Mouse (Mus musculus): ENCODE results near the gene Sigmar1. TPM values are rescaled to one million over a fixed set of nuclear protein-coding genes. Genes with fewer than 3 reads are reported as not detected.
"Not testable (repeated sequence)": the region's sequence is repeated elsewhere in the genome, so short reads cannot be mapped to it uniquely, and the experiment has no call there.

Sigmar1 gene
- polyA plus RNA-seq, 1 experiment from 2014 or later = 75.5 TPM

DNA sequence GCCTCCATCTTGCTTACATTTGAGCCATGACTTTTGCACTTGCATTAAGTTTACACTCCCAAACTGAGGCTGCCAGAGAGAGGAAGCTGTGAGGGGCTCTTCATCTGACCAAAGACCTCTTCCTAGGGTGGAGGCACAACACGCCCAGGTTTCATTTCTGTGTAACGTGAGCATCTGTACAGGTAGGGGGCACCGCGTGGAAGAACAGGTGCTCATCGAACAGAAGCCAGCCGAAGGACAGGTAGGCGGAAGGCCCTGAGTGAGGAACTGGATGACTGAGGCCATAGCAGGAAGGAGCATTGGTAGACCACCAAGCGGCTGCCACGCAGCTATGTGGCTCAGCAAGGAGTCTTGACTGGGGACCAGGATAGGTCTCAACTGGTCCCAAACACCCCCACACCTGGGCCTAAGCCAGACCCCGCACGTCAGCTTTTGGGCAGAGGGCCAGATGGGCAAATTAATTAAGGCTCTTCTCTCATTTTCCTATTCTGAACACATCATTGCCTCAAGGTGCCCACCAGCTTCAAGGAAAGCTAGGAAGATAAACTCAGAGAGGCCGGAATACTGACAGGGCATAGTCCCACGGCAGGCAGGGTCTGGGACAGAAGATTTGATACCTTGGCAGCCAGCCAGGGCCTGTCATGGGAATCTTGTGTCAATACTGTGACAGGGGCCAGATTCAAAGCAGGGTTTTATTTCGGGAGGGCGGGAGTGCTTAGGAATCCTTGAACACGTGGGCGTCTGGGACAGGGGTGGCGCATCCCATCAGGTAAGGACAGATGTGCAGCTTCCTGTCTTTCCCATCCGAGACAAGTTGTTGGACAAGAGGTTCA is 49.8 kb downstream of the Sigmar1 start:
- 0 out of 2 replicates have a peak, but pooled peaks have one; percentile 37 for ATAC-seq (ENCODE audit: borderline replicate concordance, extremely low read depth, low FRiP score, low TSS enrichment)
- Histone ChIP-seq H3K4me1 (peaks cover 16% of the 10 kb centered on the region; the same call in 1 of the 2 replicates), H3K36me3 (no peaks in the 10 kb centered on the region), H3K27me3 (peaks cover 7% of the 10 kb centered on the region; the same call in 1 of the 2 replicates), H3K4me3 (no peak overlapping the region), H3K9me3 (no peaks in the 10 kb centered on the region), H3K27ac (no peak overlapping the region), H3K4me2 (no peak overlapping the region), H3K9ac (no peak overlapping the region)
- 51% methylated on average over 19 of the region's 19 CpGs for WGBS

DNA sequence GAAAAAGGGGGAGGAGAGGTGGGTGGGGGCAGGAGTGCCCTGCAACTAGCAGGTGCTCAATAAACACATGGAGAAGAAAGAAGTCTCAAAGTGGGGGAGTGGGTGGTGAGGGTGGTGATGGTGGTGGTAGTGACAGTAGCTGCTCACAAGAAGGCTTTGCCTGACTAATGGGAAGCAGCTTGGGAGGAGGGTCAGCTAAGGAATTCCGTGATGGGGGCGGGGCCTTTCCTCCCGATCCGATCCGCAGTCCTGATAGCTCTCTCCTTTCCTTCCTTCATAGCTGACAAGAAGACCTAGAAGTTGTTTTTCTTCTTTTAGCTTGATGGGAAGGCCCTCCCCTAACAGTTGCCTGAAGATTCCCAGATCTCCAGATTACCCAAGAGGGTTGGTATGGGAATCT is 51.3 kb downstream of the Sigmar1 start:
- Histone ChIP-seq H3K4me3 (no peak overlapping the region), H3K4me2 (no peak overlapping the region), H3K4me1 (peaks cover 16% of the 10 kb centered on the region; the same call in 1 of the 2 replicates), H3K9ac (no peak overlapping the region), H3K9me3 (no peaks in the 10 kb centered on the region), H3K27me3 (peaks cover 7% of the 10 kb centered on the region; the same call in 1 of the 2 replicates), H3K36me3 (no peaks in the 10 kb centered on the region), H3K27ac (no peak overlapping the region)
- no peak for ATAC-seq (ENCODE audit: borderline replicate concordance, extremely low read depth, low FRiP score, low TSS enrichment)
- WGBS = 0% methylated on average over 5 of the region's 5 CpGs

DNA sequence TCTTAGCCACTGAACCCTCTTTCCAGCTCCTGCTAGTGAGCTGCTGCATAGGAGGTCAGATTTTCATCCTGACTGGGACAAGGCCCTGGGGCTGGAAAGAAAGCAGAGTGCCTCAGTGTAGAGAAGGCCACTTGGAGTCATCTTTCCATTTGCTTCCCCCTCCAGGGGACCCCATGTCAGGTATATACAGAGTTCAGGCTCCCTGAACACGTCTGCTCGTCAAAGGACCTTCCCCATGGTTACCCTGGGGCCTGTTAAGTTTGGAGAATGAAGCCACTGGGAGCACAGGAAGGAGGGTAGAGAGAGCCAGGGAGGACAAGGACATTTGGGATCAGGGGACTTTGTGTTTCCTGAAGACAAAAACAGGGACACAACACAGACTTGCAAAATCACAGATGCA is 53.7 kb downstream of the Sigmar1 start:
- 71% methylated on average over 2 of the region's 2 CpGs for WGBS
- H3K9me3 ChIP-seq; H3K4me2 ChIP-seq; ATAC-seq (ENCODE audit: borderline replicate concordance, extremely low read depth, low FRiP score, low TSS enrichment); H3K27ac ChIP-seq; H3K9ac ChIP-seq; H3K4me3 ChIP-seq; H3K27me3 ChIP-seq; H3K36me3 ChIP-seq: not testable (repeated sequence)
- H3K4me1 ChIP-seq = peaks cover 10% of the 10 kb centered on the region; the same call in 1 of the 2 replicates

DNA sequence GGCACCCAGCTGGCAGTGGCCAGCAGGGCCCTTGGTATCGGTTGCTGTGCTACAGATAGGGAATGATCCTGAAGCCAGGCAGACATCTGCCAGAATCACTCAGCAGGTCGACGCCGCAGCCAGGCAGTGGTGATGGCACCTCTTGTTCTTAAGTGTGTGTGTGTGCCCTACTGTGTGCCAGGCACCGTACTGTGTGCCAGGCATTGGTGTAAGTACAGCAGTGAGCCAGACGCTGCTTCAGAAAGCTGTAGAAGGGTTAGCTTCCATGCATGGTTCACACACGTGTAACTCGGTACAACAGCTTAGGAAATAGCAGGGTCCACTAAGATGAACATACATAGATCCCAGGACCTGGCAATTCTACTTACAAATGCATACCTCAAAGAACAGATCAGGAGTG is 55.7 kb downstream of the Sigmar1 start:
- H3K27ac ChIP-seq; H3K27me3 ChIP-seq; H3K4me1 ChIP-seq; H3K4me3 ChIP-seq; H3K9ac ChIP-seq; H3K36me3 ChIP-seq; H3K9me3 ChIP-seq; ATAC-seq (ENCODE audit: borderline replicate concordance, extremely low read depth, low FRiP score, low TSS enrichment); H3K4me2 ChIP-seq: not testable (repeated sequence)
- WGBS = 89% methylated on average over 4 of the region's 8 CpGs

DNA sequence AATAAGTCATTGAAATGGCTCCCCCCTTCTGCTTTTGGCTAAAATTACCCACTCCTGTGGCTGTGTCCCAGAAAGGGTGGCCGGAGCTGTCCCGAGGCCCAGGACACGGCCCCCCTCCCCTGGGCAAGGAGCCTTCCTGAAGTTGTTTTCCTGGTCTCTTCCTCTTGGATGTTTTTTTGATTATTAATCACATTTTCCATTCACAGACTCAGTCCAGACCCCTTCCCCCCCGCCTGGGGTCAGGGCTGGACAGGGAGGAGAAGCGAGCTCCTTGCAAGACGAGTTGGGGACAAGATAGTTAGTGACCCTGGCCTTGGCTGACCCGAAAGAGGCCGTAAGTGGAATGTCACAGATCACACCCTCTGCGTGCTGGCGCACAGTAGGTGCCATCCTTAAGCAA is 56.2 kb downstream of the Sigmar1 start, which contains the start of gene Il11ra1:
Gene Il11ra1, plus strand, starts transcription at position 207 of the 400 bp plus-strand sequence.
- peak within 1 kb of the TSS; percentile 24; the same call in 1 of the 2 replicates for H3K4me2 ChIP-seq
- not testable (repeated sequence) for H3K4me3 ChIP-seq; H3K27ac ChIP-seq; H3K4me1 ChIP-seq; H3K27me3 ChIP-seq; H3K9ac ChIP-seq; H3K36me3 ChIP-seq; H3K9me3 ChIP-seq; ATAC-seq (ENCODE audit: borderline replicate concordance, extremely low read depth, low FRiP score, low TSS enrichment)
- WGBS = 69% methylated on average over 10 of the region's 10 CpGs

DNA sequence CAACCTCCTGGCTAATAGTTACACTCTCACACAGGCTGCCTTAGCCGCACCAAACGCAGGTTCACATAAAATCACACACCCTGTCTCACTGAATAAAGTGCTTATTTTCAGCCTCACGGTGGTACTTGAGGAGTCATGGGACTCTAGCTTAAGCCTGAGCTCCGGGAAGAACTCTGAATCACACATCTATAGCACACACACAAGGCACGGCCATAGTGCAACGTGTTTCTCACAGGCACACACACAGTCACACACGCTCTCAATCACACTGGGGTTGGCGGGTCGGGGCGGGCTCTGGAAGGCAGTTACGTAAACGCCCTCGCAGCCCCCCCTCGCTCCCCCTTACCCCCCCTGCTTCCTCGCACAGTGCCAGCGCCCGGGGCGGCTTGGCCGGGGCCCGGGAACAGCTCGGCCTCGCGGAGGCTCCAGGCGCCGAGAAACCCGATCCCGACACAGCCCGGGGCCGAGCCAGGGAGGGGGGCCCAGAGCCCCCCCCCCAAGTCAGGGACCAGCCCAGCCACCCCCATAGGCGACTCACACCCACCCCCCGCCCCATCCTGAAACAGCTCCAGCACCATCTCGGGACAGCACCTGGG is 57.4 kb downstream of the Sigmar1 start:
- not testable (repeated sequence) for H3K27ac ChIP-seq; ATAC-seq (ENCODE audit: borderline replicate concordance, extremely low read depth, low FRiP score, low TSS enrichment); H3K36me3 ChIP-seq; H3K4me1 ChIP-seq; H3K9me3 ChIP-seq; H3K9ac ChIP-seq; H3K4me3 ChIP-seq; H3K27me3 ChIP-seq
- 5% methylated on average over 25 of the region's 32 CpGs for WGBS
- H3K4me2 ChIP-seq = peak overlapping the region; percentile 24; the same call in 1 of the 2 replicates

DNA sequence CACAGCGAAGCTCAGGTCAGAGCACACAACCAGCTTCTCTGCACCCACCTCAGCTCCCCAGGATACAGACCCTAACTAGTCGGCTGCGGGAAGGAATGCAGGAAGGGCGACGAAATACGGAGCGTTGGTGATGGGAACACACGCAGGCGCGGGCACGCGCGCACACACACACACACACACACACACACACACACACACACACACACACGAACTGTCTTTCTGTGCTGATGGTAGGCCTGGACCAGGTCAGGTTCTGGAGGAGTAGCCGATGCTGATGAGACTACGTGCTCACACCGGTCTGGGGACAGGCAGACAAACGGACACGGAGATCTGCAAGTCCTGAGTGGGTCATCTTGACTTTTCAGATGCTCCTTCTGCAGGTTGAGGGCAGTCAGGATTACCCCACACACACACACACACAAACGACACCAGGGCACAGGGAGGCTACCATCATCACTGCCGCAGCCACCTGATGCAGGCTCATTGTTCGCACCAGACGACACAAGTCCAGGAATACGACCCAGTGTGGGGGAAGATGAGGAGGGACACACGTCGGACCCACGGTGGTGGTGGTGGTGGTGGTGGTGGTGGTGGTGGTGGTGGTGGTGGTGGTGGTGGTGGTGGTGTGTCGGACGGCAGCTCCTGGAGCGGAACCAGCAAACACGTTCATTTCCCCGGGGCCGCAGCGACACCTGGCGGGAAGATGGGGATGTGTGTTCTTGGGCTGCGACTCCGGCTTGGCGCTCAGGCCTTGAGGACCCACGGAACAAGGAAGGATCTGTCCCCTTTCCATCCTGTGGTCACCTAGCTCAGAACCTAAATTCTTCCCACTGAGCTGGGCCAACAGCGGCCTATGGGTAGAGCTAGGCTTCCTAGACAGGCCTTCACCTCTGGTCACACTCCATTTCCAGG is 58.8 kb downstream of the Sigmar1 start, which contains the start of gene Cntfr:
Gene Cntfr, minus strand, starts transcription at position 160 of the 912 bp plus-strand sequence.
- not testable (repeated sequence) for H3K9me3 ChIP-seq; H3K27me3 ChIP-seq; ATAC-seq (ENCODE audit: borderline replicate concordance, extremely low read depth, low FRiP score, low TSS enrichment); H3K4me3 ChIP-seq; H3K4me1 ChIP-seq; H3K36me3 ChIP-seq; H3K9ac ChIP-seq; H3K27ac ChIP-seq
- WGBS = 14% methylated on average over 24 of the region's 40 CpGs
- peak within 1 kb of the TSS; percentile 50 for H3K4me2 ChIP-seq

DNA sequence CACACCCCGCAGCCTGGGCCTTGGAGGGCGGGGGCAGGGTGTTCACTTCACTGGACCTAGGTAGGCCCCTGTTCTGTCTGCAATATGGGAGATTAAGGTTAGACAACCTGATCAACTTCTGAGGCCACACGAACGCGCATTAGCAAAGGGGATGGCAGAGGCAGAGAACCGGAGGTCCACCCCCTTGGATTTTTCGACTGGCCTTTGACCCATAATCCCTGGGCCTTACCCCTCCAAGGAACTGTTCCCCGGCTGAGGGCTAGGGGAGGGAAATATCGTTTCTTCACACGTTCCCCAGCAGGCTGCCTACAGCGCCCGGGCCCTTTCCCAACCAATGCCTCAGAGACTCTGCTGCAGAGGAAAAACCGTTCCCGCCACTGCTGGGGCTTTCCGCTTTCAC is 59.5 kb downstream of the Sigmar1 start:
- 15% methylated on average over 11 of the region's 15 CpGs for WGBS
- not testable (repeated sequence) for H3K4me3 ChIP-seq; H3K27ac ChIP-seq; H3K36me3 ChIP-seq; H3K9ac ChIP-seq; ATAC-seq (ENCODE audit: borderline replicate concordance, extremely low read depth, low FRiP score, low TSS enrichment); H3K27me3 ChIP-seq; H3K4me1 ChIP-seq; H3K4me2 ChIP-seq; H3K9me3 ChIP-seq

DNA sequence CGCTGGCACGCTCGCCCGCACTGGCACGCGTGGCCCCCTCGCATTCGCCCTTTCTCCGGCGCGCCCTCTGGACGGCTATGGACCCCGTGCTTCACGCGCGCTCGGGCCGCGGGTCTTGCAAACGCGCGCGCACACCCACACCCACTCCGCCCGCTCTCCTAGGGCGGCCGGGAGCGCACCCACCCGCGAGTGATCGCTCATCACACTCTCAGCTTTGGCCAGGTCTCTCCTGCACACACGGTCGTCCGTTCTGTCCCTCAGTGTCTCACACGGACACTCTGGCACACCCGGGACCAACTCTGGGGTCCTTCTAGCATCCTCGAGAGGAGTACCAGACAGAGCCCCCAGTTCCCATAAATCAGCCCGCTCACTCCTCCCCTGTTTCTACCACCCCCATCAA is 60.2 kb downstream of the Sigmar1 start:
- H3K4me3 ChIP-seq = not testable (repeated sequence)

DNA sequence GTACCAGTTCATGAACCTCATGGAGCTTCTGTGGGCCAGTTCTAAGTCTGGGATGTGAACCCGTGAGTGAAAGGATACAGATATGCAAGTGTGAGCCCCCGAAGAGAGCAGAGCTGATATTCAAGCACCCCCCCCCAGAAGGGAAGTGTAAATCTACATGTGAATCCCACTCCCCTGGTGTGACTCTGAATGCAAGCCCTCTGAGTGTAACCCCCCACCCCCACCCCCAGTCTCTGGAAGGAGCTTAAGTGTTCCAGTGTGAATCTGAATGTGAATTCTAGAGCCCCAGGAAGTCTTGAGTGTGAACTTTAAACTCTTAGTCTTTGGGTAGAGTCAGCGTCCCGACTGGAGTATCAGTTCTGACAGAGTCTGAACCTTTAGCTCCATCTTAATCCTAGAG is 62.4 kb downstream of the Sigmar1 start:
- not testable (repeated sequence) for H3K4me2 ChIP-seq, H3K4me3 ChIP-seq
- WGBS = 23% methylated on average over 4 of the region's 4 CpGs

More for the DNA sequence above, 60.2 kb downstream of the Sigmar1 start:
- ATAC-seq (ENCODE audit: borderline replicate concordance, extremely low read depth, low FRiP score, low TSS enrichment); H3K27ac ChIP-seq; H3K9ac ChIP-seq; H3K36me3 ChIP-seq; H3K4me1 ChIP-seq; H3K27me3 ChIP-seq; H3K9me3 ChIP-seq: not testable (repeated sequence)
- H3K4me2 ChIP-seq = peak overlapping the region; percentile 50
- 1% methylated on average over 18 of the region's 38 CpGs for WGBS

DNA sequence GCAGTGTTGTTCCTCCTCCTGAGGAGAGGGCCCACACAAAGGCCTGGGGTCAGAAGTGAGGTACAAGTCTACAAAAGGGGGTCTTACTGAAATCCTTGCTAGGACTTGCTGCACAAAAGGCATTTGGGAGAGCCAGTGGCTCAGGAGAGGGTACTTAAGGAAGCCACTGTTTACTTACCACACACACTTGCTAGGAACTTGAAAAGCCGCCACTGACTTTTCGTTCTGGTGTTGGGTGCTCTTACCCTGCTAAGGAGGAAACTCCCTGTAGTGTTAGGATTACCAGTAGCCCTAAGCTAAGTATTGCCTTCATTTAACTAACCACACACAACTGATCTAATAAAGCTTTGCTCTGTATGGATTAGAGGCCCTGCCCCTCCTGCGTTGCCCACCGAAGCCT is 65.9 kb downstream of the Sigmar1 start:
- not testable (repeated sequence) for H3K36me3 ChIP-seq, H3K9me3 ChIP-seq, H3K4me2 ChIP-seq, H3K9ac ChIP-seq, H3K27me3 ChIP-seq, H3K4me1 ChIP-seq, H3K4me3 ChIP-seq, H3K27ac ChIP-seq
- no CpG with 5 or more reads among the region's 4 CpGs for WGBS
- ATAC-seq (ENCODE audit: borderline replicate concordance, extremely low read depth, low FRiP score, low TSS enrichment) = peak; percentile 47; the same call in 1 of the 2 replicates

More for the DNA sequence above, 62.4 kb downstream of the Sigmar1 start:
- not testable (repeated sequence) for H3K9me3 ChIP-seq; H3K27ac ChIP-seq; H3K4me1 ChIP-seq; H3K27me3 ChIP-seq; H3K9ac ChIP-seq; H3K36me3 ChIP-seq; ATAC-seq (ENCODE audit: borderline replicate concordance, extremely low read depth, low FRiP score, low TSS enrichment)

All from lung, embryonic 15.5 days (tissue).